Mouse (Mus musculus): ENCODE data around the gene Pced1b. TPM values are rescaled to one million over a fixed set of nuclear protein-coding genes. Genes with fewer than 3 reads are reported as not detected.

Gene Pced1b
- polyA plus RNA-seq, 1 experiment from 2014 or later = 6.0 TPM

DNA sequence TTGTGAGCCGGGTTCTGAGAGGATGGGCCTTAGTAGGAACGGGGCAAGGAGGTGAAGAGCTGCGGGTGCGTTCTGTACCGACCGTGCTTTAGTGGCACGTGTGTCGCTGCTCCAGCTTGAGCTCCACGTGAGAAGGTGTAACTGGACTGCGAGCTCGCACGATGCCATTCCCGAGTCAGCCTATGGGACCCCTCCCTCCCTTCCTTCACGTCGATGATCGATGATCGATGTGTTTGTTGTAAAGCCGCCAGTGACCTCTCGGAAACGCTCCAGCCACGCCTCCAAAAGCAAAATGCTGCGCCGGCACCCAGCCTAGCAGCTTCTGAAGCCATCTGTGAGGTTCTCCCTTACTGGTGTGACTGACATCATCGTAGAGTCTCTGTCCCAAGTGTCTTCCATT lies 76.6 kb downstream of the Pced1b start:
- no peak overlapping the region for H3K4me3 ChIP-seq (ENCODE audit: low read length)
- H3K27me3 ChIP-seq (ENCODE audit: insufficient read depth, low read length) = no peaks in the 10 kb centered on the region
- no peak; the same call in 1 of the 2 replicates for ATAC-seq (ENCODE audit: low FRiP score, low TSS enrichment)
- WGBS = 70% methylated on average over 24 of the region's 24 CpGs
- H3K27ac ChIP-seq (ENCODE audit: low read length) = no peak overlapping the region
- H3K9ac ChIP-seq (replicated peaks; ENCODE audit: low read length) = no peak overlapping the region
- peak overlapping the region; percentile 28 for H3K4me2 ChIP-seq (replicated peaks; ENCODE audit: low read depth, low read length)
- no peaks in the 10 kb centered on the region for H3K36me3 ChIP-seq (ENCODE audit: insufficient read depth, low read length)
- peaks cover 3% of the 10 kb centered on the region for H3K9me3 ChIP-seq (ENCODE audit: low read length)
- peaks cover 9% of the 10 kb centered on the region for H3K4me1 ChIP-seq (ENCODE audit: insufficient read depth, low read length)

DNA sequence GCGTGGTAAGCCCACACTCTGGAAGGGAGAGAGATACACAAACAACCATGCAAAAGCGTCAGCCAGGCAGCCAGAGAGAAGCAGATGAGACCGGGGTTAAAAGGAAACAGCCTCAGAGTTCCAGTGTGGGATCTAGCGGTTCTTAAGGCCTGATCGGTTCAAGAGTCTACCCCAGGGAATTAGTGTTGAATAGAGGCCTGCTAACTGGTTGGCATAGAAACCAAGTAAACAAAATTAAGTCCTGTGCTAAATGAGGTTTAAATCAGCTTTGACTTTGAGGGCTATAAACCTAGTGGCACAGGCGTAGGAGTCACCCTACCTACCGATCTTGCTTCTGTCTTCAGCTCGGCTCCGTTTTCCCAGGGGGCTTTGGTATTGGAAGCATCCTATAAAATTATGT lies 77.4 kb downstream of the Pced1b start:
- H3K27ac ChIP-seq (ENCODE audit: low read length) = no peak overlapping the region
- peak; percentile 51; the same call in 1 of the 2 replicates for ATAC-seq (ENCODE audit: low FRiP score, low TSS enrichment)
- peak overlapping the region; percentile 28; the same call in 1 of the 2 replicates for H3K4me2 ChIP-seq (replicated peaks; ENCODE audit: low read depth, low read length)
- 32% methylated on average over 9 of the region's 9 CpGs for WGBS
- peaks cover 3% of the 10 kb centered on the region for H3K9me3 ChIP-seq (ENCODE audit: low read length)
- H3K4me3 ChIP-seq (ENCODE audit: low read length) = no peak overlapping the region
- no peak overlapping the region for H3K9ac ChIP-seq (replicated peaks; ENCODE audit: low read length)
- peaks cover 9% of the 10 kb centered on the region for H3K4me1 ChIP-seq (ENCODE audit: insufficient read depth, low read length)
- no peaks in the 10 kb centered on the region for H3K36me3 ChIP-seq (ENCODE audit: insufficient read depth, low read length)
- no peaks in the 10 kb centered on the region for H3K27me3 ChIP-seq (ENCODE audit: insufficient read depth, low read length)

- Histone ChIP-seq H3K9ac (replicated peaks; ENCODE audit: low read length) (no peak overlapping the region), H3K4me1 (ENCODE audit: insufficient read depth, low read length) (peaks cover 9% of the 10 kb centered on the region), H3K4me3 (ENCODE audit: low read length) (no peak overlapping the region), H3K27me3 (ENCODE audit: insufficient read depth, low read length) (no peaks in the 10 kb centered on the region), H3K36me3 (ENCODE audit: insufficient read depth, low read length) (no peaks in the 10 kb centered on the region), H3K4me2 (replicated peaks; ENCODE audit: low read depth, low read length) (no peak overlapping the region), H3K27ac (ENCODE audit: low read length) (no peak overlapping the region), H3K9me3 (ENCODE audit: low read length) (peaks cover 3% of the 10 kb centered on the region)
- no peak for ATAC-seq (ENCODE audit: low FRiP score, low TSS enrichment)
- WGBS = 71% methylated on average over 17 of the region's 18 CpGs
Observed at GRCm38 (mm10) chr15:97327500-97328081, 80.7 kb downstream of the Pced1b start.

GRCm38 (mm10) chr15:97332582-97332981 lies 85.7 kb downstream of the Pced1b start:
- H3K4me3 ChIP-seq (ENCODE audit: low read length) = no peak overlapping the region
- H3K9ac ChIP-seq (replicated peaks; ENCODE audit: low read length) = no peak overlapping the region
- H3K4me1 ChIP-seq (ENCODE audit: insufficient read depth, low read length) = no peaks in the 10 kb centered on the region
- no peaks in the 10 kb centered on the region for H3K36me3 ChIP-seq (ENCODE audit: insufficient read depth, low read length)
- no peak overlapping the region for H3K27ac ChIP-seq (ENCODE audit: low read length)
- WGBS = 55% methylated on average over 9 of the region's 9 CpGs
- ATAC-seq (ENCODE audit: low FRiP score, low TSS enrichment) = no peak
- H3K9me3 ChIP-seq (ENCODE audit: low read length) = peaks cover 6% of the 10 kb centered on the region
- H3K27me3 ChIP-seq (ENCODE audit: insufficient read depth, low read length) = no peaks in the 10 kb centered on the region
- H3K4me2 ChIP-seq (replicated peaks; ENCODE audit: low read depth, low read length) = no peak overlapping the region

DNA sequence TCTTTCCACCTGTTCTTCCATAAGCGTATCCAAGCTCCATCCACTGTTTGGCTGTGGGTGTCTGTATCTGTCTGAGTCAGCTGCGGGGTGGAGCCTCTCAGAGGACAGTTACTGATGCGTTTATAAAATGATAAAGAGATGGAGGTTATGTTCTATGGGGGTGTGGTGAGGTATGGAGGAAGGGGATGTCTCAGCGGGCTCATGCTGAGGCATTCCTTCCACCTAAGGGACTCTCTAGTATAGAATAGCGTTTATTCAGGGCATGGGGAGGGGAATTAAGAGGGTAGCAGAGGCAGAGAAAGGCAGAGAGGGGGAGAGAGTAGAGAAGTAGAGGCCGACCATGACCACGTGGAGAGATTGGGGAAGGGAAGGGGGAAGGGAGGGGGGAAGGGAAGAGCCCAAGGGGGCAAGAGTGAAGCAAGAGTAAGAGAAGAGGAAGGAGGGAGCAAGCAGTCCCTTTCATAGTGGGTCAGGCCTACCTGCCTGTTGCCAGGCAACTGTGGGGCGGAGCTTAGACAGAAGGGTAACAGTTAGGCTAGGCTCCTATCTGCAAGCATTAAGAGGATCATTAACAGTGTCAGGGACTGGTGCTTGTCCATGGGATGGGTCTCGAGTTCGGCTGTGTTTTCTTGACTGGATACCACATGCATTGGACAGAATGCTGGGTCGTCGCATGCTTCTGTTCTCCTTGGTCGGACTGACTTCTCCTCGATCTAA lies 90.9 kb downstream of the Pced1b start:
- peak; percentile 64; the same call in 1 of the 2 replicates for ATAC-seq (ENCODE audit: low FRiP score, low TSS enrichment)

DNA sequence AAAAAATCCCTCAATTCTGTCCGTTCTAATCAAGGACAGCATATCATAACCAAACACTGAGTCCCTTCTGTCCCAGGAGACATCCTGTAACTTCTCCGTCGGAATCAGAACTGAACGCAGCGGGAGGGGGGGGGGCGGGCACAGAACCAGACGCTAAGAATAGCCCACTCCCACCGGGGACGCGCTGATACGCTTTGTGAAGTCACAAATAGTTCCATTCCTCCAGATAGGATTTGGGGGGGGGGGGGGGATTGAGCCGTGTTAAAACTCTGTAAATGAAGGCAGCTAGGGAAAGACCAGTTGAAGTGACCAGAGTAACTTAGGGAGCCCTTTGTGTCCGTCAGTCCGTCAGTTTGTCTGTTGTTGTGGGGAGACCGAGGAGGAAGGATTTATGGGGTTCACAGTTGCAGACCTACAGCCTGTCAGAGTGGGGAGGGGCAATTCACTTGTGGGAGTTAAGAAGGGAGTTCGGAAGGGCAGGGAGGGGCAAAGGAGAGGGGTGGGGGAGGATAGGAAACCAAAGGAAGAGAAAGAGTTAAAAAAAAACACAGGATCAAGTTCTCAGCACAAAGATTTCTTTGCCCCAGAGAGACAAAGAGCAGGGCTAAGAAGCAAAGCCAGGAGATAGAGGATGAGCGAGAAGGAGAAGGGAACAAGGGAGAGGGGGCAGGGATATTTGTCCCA lies 91.6 kb downstream of the Pced1b start:
- Histone ChIP-seq H3K27ac (ENCODE audit: low read length) (no peak overlapping the region), H3K9ac (replicated peaks; ENCODE audit: low read length) (peak overlapping the region; percentile 33), H3K27me3 (ENCODE audit: insufficient read depth, low read length) (no peaks in the 10 kb centered on the region), H3K36me3 (ENCODE audit: insufficient read depth, low read length) (no peaks in the 10 kb centered on the region), H3K4me2 (replicated peaks; ENCODE audit: low read depth, low read length) (peak overlapping the region; percentile 58), H3K4me1 (ENCODE audit: insufficient read depth, low read length) (0 out of 2 replicates have a peak, but pooled peaks cover 4% of the 10 kb centered on the region), H3K9me3 (ENCODE audit: low read length) (peaks cover 5% of the 10 kb centered on the region; the same call in 1 of the 2 replicates), H3K4me3 (ENCODE audit: low read length) (peak overlapping the region; percentile 28)
- 12% methylated on average over 16 of the region's 17 CpGs for WGBS
- ATAC-seq (ENCODE audit: low FRiP score, low TSS enrichment) = no peak

More for the DNA sequence above, 90.9 kb downstream of the Pced1b start:
- H3K27ac ChIP-seq (ENCODE audit: low read length) = no peak overlapping the region
- peak overlapping the region; percentile 28 for H3K4me3 ChIP-seq (ENCODE audit: low read length)
- no peaks in the 10 kb centered on the region for H3K27me3 ChIP-seq (ENCODE audit: insufficient read depth, low read length)
- WGBS = 40% methylated on average over 14 of the region's 14 CpGs
- peaks cover 5% of the 10 kb centered on the region; the same call in 1 of the 2 replicates for H3K9me3 ChIP-seq (ENCODE audit: low read length)
- no peak overlapping the region for H3K9ac ChIP-seq (replicated peaks; ENCODE audit: low read length)
- 0 out of 2 replicates have a peak, but pooled peaks cover 4% of the 10 kb centered on the region for H3K4me1 ChIP-seq (ENCODE audit: insufficient read depth, low read length)
- H3K4me2 ChIP-seq (replicated peaks; ENCODE audit: low read depth, low read length) = peak overlapping the region; percentile 58
- no peaks in the 10 kb centered on the region for H3K36me3 ChIP-seq (ENCODE audit: insufficient read depth, low read length)

DNA sequence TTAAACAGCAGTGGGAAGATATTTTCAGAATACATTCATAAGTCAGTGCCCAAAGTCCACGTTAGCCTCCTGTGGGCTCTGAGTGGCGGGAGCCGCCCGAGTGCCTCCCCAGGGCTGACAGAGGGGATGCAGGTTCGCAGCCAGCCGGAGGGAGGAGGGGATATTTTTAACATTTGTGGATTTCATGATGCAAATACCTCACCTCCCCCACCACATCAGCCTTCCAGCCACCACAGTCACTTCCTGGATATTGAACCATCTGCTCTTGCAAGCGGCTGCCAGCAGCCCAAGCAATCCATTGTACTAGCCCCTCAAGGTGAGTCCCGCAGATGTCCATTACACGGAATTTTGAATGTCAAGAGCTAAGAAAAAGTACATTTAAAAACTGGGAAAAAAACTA lies 95.4 kb downstream of the Pced1b start:
- H3K4me1 ChIP-seq (ENCODE audit: insufficient read depth, low read length) = 0 out of 2 replicates have a peak, but pooled peaks cover 4% of the 10 kb centered on the region
- no peaks in the 10 kb centered on the region for H3K36me3 ChIP-seq (ENCODE audit: insufficient read depth, low read length)
- H3K27me3 ChIP-seq (ENCODE audit: insufficient read depth, low read length) = no peaks in the 10 kb centered on the region
- 86% methylated on average over 9 of the region's 9 CpGs for WGBS
- H3K4me3 ChIP-seq (ENCODE audit: low read length) = no peak overlapping the region
- H3K27ac ChIP-seq (ENCODE audit: low read length) = no peak overlapping the region
- no peak for ATAC-seq (ENCODE audit: low FRiP score, low TSS enrichment)
- H3K4me2 ChIP-seq (replicated peaks; ENCODE audit: low read depth, low read length) = no peak overlapping the region
- no peaks in the 10 kb centered on the region for H3K9me3 ChIP-seq (ENCODE audit: low read length)
- H3K9ac ChIP-seq (replicated peaks; ENCODE audit: low read length) = no peak overlapping the region

GRCm38 (mm10) chr15:97342945-97343344 lies 96.0 kb downstream of the Pced1b start:
- no peak for ATAC-seq (ENCODE audit: low FRiP score, low TSS enrichment)
- Histone ChIP-seq H3K27me3 (ENCODE audit: insufficient read depth, low read length) (no peaks in the 10 kb centered on the region), H3K27ac (ENCODE audit: low read length) (no peak overlapping the region), H3K4me2 (replicated peaks; ENCODE audit: low read depth, low read length) (no peak overlapping the region), H3K9me3 (ENCODE audit: low read length) (no peaks in the 10 kb centered on the region), H3K4me3 (ENCODE audit: low read length) (no peak overlapping the region), H3K9ac (replicated peaks; ENCODE audit: low read length) (no peak overlapping the region), H3K36me3 (ENCODE audit: insufficient read depth, low read length) (no peaks in the 10 kb centered on the region), H3K4me1 (ENCODE audit: insufficient read depth, low read length) (0 out of 2 replicates have a peak, but pooled peaks cover 3% of the 10 kb centered on the region)
- 87% methylated on average over 8 of the region's 8 CpGs for WGBS

GRCm38 (mm10) chr15:97343921-97344320 lies 97.0 kb downstream of the Pced1b start:
- no peaks in the 10 kb centered on the region for H3K4me1 ChIP-seq (ENCODE audit: insufficient read depth, low read length)
- H3K36me3 ChIP-seq (ENCODE audit: insufficient read depth, low read length) = no peaks in the 10 kb centered on the region
- H3K9me3 ChIP-seq (ENCODE audit: low read length) = no peaks in the 10 kb centered on the region
- 90% methylated on average over 9 of the region's 9 CpGs for WGBS
- ATAC-seq (ENCODE audit: low FRiP score, low TSS enrichment) = no peak
- no peak overlapping the region for H3K4me3 ChIP-seq (ENCODE audit: low read length)
- no peak overlapping the region for H3K27ac ChIP-seq (ENCODE audit: low read length)
- H3K27me3 ChIP-seq (ENCODE audit: insufficient read depth, low read length) = no peaks in the 10 kb centered on the region
- no peak overlapping the region for H3K4me2 ChIP-seq (replicated peaks; ENCODE audit: low read depth, low read length)
- H3K9ac ChIP-seq (replicated peaks; ENCODE audit: low read length) = no peak overlapping the region

Measured in kidney, embryonic 16.5 days (tissue).